25 mouse cellular contexts compared by ENCODE assay signal in the genomic region with DNA sequence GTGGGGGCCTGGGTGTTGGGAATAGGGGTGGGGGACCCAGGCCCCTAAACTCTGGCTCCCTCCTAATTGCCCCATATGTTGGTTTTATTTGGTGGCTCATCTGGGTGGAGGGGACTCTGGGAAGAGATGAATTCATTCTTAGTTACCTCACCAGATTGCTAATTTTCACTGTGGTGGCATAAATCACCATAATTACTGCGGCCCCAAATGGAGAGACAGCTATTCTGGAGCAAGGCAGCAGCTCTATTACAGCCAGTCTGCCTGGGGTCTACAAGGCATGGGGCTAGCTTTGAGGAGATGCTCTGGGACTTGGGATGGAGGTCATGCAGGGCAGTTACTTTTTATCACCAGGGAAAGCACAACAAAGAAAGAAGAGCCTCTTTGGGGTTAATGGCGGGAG. TPM values are rescaled to one million over a fixed set of nuclear protein-coding genes. Genes with fewer than 3 reads are reported as not detected.
DNase-seq lines count a peak whose midpoint lies in the region; ATAC-seq and TF ChIP-seq lines count a peak whose summit lies in the region.
"Had no signal": no experiment of that assay in that cellular context is flagged by ENCODE, and none has a peak within 500 bp of the region (broad histone marks: within the 10 kb centered on the region; RNA-seq: fewer than 3 reads in every experiment).

No protein-coding gene starts in this region.

- no peaks in the 10 kb centered on the region for H3K9me3 ChIP-seq in hindbrain, embryonic 10.5 days
- H3K9me3 ChIP-seq in hindbrain, postnatal 0 days (ENCODE audit: low read length), result no peaks in the 10 kb centered on the region
- H3K9me3 ChIP-seq in neural tube, embryonic 11.5 days (ENCODE audit: control insufficient read depth, low read length), result no peaks in the 10 kb centered on the region
- H3K9me3 ChIP-seq in hindbrain, embryonic 13.5 days, result no peaks in the 10 kb centered on the region
- H3K9me3 ChIP-seq in neural tube, embryonic 15.5 days (replicated peaks), result no peaks in the 10 kb centered on the region
- H3K9me3 ChIP-seq in intestine, postnatal 0 days (ENCODE audit: control insufficient read depth), result no peaks in the 10 kb centered on the region
- H3K9me3 ChIP-seq: embryonic facial prominence, embryonic 13.5 days; heart, embryonic 10.5 days; liver, embryonic 12.5 days had no signal

- H3K4me2 ChIP-seq in hindbrain, postnatal 0 days (ENCODE audit: low read depth, low read length), result no peak overlapping the region
- H3K4me2 ChIP-seq in neural tube, embryonic 11.5 days (ENCODE audit: low read depth), result no peak overlapping the region
- no peak overlapping the region for H3K4me2 ChIP-seq in hindbrain, embryonic 13.5 days
- H3K4me2 ChIP-seq in neural tube, embryonic 15.5 days, result no peak overlapping the region
- H3K4me2 ChIP-seq in intestine, postnatal 0 days (replicated peaks; ENCODE audit: low read depth), result no peak overlapping the region
- H3K4me2 ChIP-seq: embryonic facial prominence, embryonic 13.5 days; liver, embryonic 12.5 days had no signal

- ATAC-seq in hindbrain, postnatal 0 days, result no peak
- ATAC-seq in neural tube, embryonic 11.5 days (ENCODE audit: insufficient read depth, low FRiP score, low TSS enrichment), result no peak
- ATAC-seq in hindbrain, embryonic 13.5 days (ENCODE audit: low FRiP score), result no peak
- ATAC-seq in neural tube, embryonic 15.5 days (ENCODE audit: low FRiP score), result no peak
- ATAC-seq in intestine, postnatal 0 days, result no peak
- ATAC-seq: liver, embryonic 12.5 days had no signal

- peaks cover 8% of the 10 kb centered on the region for H3K4me1 ChIP-seq in hindbrain, embryonic 10.5 days (replicated peaks)
- no peaks in the 10 kb centered on the region for H3K4me1 ChIP-seq in hindbrain, postnatal 0 days (ENCODE audit: insufficient read depth, low read length)
- no peaks in the 10 kb centered on the region for H3K4me1 ChIP-seq in neural tube, embryonic 11.5 days (ENCODE audit: control insufficient read depth, insufficient read depth, low read length)
- peaks cover 9% of the 10 kb centered on the region for H3K4me1 ChIP-seq in hindbrain, embryonic 13.5 days (replicated peaks)
- peaks cover 7% of the 10 kb centered on the region for H3K4me1 ChIP-seq in neural tube, embryonic 15.5 days
- H3K4me1 ChIP-seq in intestine, postnatal 0 days (replicated peaks; ENCODE audit: control insufficient read depth, insufficient read depth, low read length), result no peaks in the 10 kb centered on the region
- H3K4me1 ChIP-seq: embryonic facial prominence, embryonic 13.5 days; heart, embryonic 10.5 days had no signal

- no peaks in the 10 kb centered on the region for H3K36me3 ChIP-seq in hindbrain, embryonic 10.5 days
- H3K36me3 ChIP-seq in hindbrain, postnatal 0 days (ENCODE audit: insufficient read depth, low read length), result no peaks in the 10 kb centered on the region
- H3K36me3 ChIP-seq in neural tube, embryonic 11.5 days (ENCODE audit: control insufficient read depth, insufficient read depth, low read length), result no peaks in the 10 kb centered on the region
- no peaks in the 10 kb centered on the region for H3K36me3 ChIP-seq in hindbrain, embryonic 13.5 days
- no peaks in the 10 kb centered on the region for H3K36me3 ChIP-seq in neural tube, embryonic 15.5 days
- H3K36me3 ChIP-seq in intestine, postnatal 0 days (ENCODE audit: control insufficient read depth, insufficient read depth), result no peaks in the 10 kb centered on the region
- H3K36me3 ChIP-seq: embryonic facial prominence, embryonic 13.5 days; heart, embryonic 10.5 days; liver, embryonic 12.5 days had no signal

- no peak overlapping the region for H3K9ac ChIP-seq in hindbrain, postnatal 0 days (replicated peaks; ENCODE audit: low read length)
- no peak overlapping the region for H3K9ac ChIP-seq in neural tube, embryonic 11.5 days (ENCODE audit: low read length)
- H3K9ac ChIP-seq in hindbrain, embryonic 13.5 days, result no peak overlapping the region
- no peak overlapping the region for H3K9ac ChIP-seq in neural tube, embryonic 15.5 days (replicated peaks)
- H3K9ac ChIP-seq in intestine, postnatal 0 days (ENCODE audit: low read depth, low read length), result no peak overlapping the region
- H3K9ac ChIP-seq: embryonic facial prominence, embryonic 13.5 days; liver, embryonic 12.5 days had no signal

- no peak for DNase-seq in hindbrain, embryonic 10.5 days (ENCODE audit: low spot score)
- DNase-seq in hindbrain, postnatal 0 days (ENCODE audit: low spot score), result no peak
- DNase-seq in neural tube, embryonic 11.5 days (ENCODE audit: low spot score), result peak; percentile 14
- no peak for DNase-seq in neural tube, embryonic 10.5 days (ENCODE audit: extremely low spot score, low spot score)
- no peak for DNase-seq in heart, adult 9 months (ENCODE audit: low spot score in 2 of 2)
- DNase-seq: adrenal gland, adult 2 months; cerebellum, adult 9-10 months; gastrocnemius, postnatal 25 days; kidney, adult 8-10 months; kidney, postnatal 14 days; left cerebral cortex, postnatal 4 days; lung, adult 2 months; lung, postnatal 4 days; right cerebral cortex, postnatal 14 days; spleen, adult 18-20 months; thymus, postnatal 25 days had no signal

- peak overlapping the region; percentile 67; the same call in 1 of the 2 replicates for H3K27ac ChIP-seq in hindbrain, embryonic 10.5 days
- H3K27ac ChIP-seq in hindbrain, postnatal 0 days, result no peak overlapping the region
- H3K27ac ChIP-seq in neural tube, embryonic 11.5 days (ENCODE audit: low read depth, low read length), result peak overlapping the region; percentile 15; the same call in 1 of the 2 replicates
- peak overlapping the region; percentile 44; the same call in 1 of the 2 replicates for H3K27ac ChIP-seq in hindbrain, embryonic 13.5 days
- H3K27ac ChIP-seq in neural tube, embryonic 15.5 days (replicated peaks), result 0 out of 2 replicates have a peak overlapping the region, but pooled peaks have one; percentile 33
- no peak overlapping the region for H3K27ac ChIP-seq in intestine, postnatal 0 days (ENCODE audit: low read depth, low read length)
- H3K27ac ChIP-seq: embryonic facial prominence, embryonic 13.5 days; heart, embryonic 10.5 days; layer of hippocampus, adult 2 months; left cerebral cortex, adult 2 months; liver, embryonic 12.5 days had no signal

- no peak overlapping the region for H3K4me3 ChIP-seq in hindbrain, embryonic 10.5 days
- H3K4me3 ChIP-seq in hindbrain, postnatal 0 days (ENCODE audit: low read length), result no peak overlapping the region
- no peak overlapping the region for H3K4me3 ChIP-seq in neural tube, embryonic 11.5 days (ENCODE audit: low read depth, low read length)
- no peak overlapping the region for H3K4me3 ChIP-seq in hindbrain, embryonic 13.5 days
- H3K4me3 ChIP-seq in neural tube, embryonic 15.5 days (replicated peaks), result no peak overlapping the region
- H3K4me3 ChIP-seq in intestine, postnatal 0 days (ENCODE audit: low read depth, low read length), result no peak overlapping the region
- H3K4me3 ChIP-seq: embryonic facial prominence, embryonic 13.5 days; heart, embryonic 10.5 days; layer of hippocampus, adult 2 months; left cerebral cortex, adult 2 months; liver, embryonic 12.5 days had no signal

- 43% methylated on average over 2 of the region's 2 CpGs for WGBS in hindbrain, embryonic 10.5 days
- 39% methylated on average over 2 of the region's 2 CpGs for WGBS in hindbrain, postnatal 0 days
- WGBS in neural tube, embryonic 11.5 days, result 17% methylated on average over 2 of the region's 2 CpGs
- WGBS in hindbrain, embryonic 13.5 days, result 28% methylated on average over 2 of the region's 2 CpGs
- 8% methylated on average over 2 of the region's 2 CpGs for WGBS in neural tube, embryonic 15.5 days
- WGBS in intestine, postnatal 0 days, result 75% methylated on average over 2 of the region's 2 CpGs

- TF ChIP-seq CTCF in hindbrain, postnatal 0 days (IDR thresholded peaks at IDR 0.05; ENCODE audit: low read depth), result no peak
- no peak for TF ChIP-seq CTCF in intestine, postnatal 0 days (IDR thresholded peaks at IDR 0.05; ENCODE audit: low read depth)

- no peaks in the 10 kb centered on the region for H3K27me3 ChIP-seq in hindbrain, embryonic 10.5 days (ENCODE audit: insufficient read depth, poor library complexity, severe bottlenecking)
- no peaks in the 10 kb centered on the region for H3K27me3 ChIP-seq in hindbrain, postnatal 0 days (ENCODE audit: insufficient read depth, low read length)
- H3K27me3 ChIP-seq in neural tube, embryonic 11.5 days (ENCODE audit: control insufficient read depth, insufficient read depth, low read length), result no peaks in the 10 kb centered on the region
- H3K27me3 ChIP-seq in hindbrain, embryonic 13.5 days, result no peaks in the 10 kb centered on the region
- H3K27me3 ChIP-seq in neural tube, embryonic 15.5 days (replicated peaks), result no peaks in the 10 kb centered on the region
- H3K27me3 ChIP-seq in intestine, postnatal 0 days (replicated peaks; ENCODE audit: control insufficient read depth, insufficient read depth, low read length), result no peaks in the 10 kb centered on the region
- H3K27me3 ChIP-seq: embryonic facial prominence, embryonic 13.5 days; liver, embryonic 12.5 days had no signal

RNA-seq across cellular contexts. Expression of a gene that starts 6.0 kb away (rescaled TPM):
- polyA plus RNA-seq in hindbrain, embryonic 10.5 days (2016; fragmentation: Nextera tagmentation; extraction: Ambion mirVana), result 37.1 and 42.2 TPM in 2 replicates
- 19.0 and 24.1 TPM in 2 replicates for total RNA-seq in hindbrain, postnatal 0 days (2014; rRNA removed)
- polyA plus RNA-seq in hindbrain, postnatal 0 days (2015; fragmentation: Nextera tagmentation; extraction: Ambion mirVana), result 25.6 and 30.6 TPM in 2 replicates
- 43.3 and 46.7 TPM in 2 replicates for polyA plus RNA-seq in neural tube, embryonic 11.5 days (2014; fragmentation: Nextera tagmentation; extraction: Ambion mirVana)
- polyA plus RNA-seq in hindbrain, embryonic 13.5 days (2015; fragmentation: Nextera tagmentation; extraction: Ambion mirVana), result 35.1 and 39.7 TPM in 2 replicates
- polyA plus RNA-seq in neural tube, embryonic 15.5 days (2015; fragmentation: Nextera tagmentation; extraction: Ambion mirVana), result 28.7 and 29.9 TPM in 2 replicates
- polyA plus RNA-seq in intestine, postnatal 0 days (2015; fragmentation: Nextera tagmentation; extraction: Ambion mirVana), result 11.6 and 14.1 TPM in 2 replicates

RNA-seq across cellular contexts. Expression of a gene that starts 58.4 kb away (rescaled TPM):
- 7.6 and 8.8 TPM in 2 replicates for polyA plus RNA-seq in hindbrain, embryonic 10.5 days (2016; fragmentation: Nextera tagmentation; extraction: Ambion mirVana)
- 47.7 and 56.9 TPM in 2 replicates for total RNA-seq in hindbrain, postnatal 0 days (2014; rRNA removed)
- polyA plus RNA-seq in hindbrain, postnatal 0 days (2015; fragmentation: Nextera tagmentation; extraction: Ambion mirVana), result 22.5 and 30.2 TPM in 2 replicates
- 8.4 and 9.4 TPM in 2 replicates for polyA plus RNA-seq in neural tube, embryonic 11.5 days (2014; fragmentation: Nextera tagmentation; extraction: Ambion mirVana)
- polyA plus RNA-seq in hindbrain, embryonic 13.5 days (2015; fragmentation: Nextera tagmentation; extraction: Ambion mirVana), result 4.5 and 6.4 TPM in 2 replicates
- 25.9 and 29.5 TPM in 2 replicates for polyA plus RNA-seq in neural tube, embryonic 15.5 days (2015; fragmentation: Nextera tagmentation; extraction: Ambion mirVana)
- polyA plus RNA-seq in intestine, postnatal 0 days (2015; fragmentation: Nextera tagmentation; extraction: Ambion mirVana), result 1.8 and 1.9 TPM in 2 replicates
- total RNA-seq: common myeloid progenitor, adult 5-6 weeks had no signal

Comparison
In these comparisons a context has a peak if more than half of its experiments do, and no peak if none do; other contexts are left out.
1. H3K27ac ChIP-seq: peak in hindbrain, embryonic 10.5 days (single experiment), neural tube, embryonic 11.5 days (single experiment), hindbrain, embryonic 13.5 days (single experiment) and neural tube, embryonic 15.5 days (single experiment); none in hindbrain, postnatal 0 days (single experiment) and intestine, postnatal 0 days (single experiment).